Mouse (Mus musculus): ENCODE results near the gene Tns1.

The Tns1 gene

DNA sequence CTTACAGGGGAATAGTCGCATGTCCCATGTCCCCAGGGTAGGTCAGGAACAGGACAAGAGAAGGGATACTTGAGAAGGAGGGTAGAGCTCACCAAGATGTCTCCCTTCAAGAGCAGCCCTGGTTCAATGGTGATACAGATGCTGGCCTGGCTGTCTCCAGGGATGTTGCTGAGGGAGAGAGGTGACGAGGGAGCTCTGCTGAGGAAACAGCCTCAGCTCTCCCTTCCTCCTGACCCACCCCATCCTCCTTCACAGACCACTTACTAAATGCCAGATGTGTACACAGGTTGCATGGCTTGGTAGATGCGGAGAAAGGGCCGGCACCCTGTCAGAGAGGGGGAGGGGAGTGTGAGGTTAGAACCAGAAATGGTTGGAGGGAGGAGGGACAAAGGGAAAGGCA is 138.6 kb downstream of the Tns1 start:
- DNase-seq, result no peak

DNA sequence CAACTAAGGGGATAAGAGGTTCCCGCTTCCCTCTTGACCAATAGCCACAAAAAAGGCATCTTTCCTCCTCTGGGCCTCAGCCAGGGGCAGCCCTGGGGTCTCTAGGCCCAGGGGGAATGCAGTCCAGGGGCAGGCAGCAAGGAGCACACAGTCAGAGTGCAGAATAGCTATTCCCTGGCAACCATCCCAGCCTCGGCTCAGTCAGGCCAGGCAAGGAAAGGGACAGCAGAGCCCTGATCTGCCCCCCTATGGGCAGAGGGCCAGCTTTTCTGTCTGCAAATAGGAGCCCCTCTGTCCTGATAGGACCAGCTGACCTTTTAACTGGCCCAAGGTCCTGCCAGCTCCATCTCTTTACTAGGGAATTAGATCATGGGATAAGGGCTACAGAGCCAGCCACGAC is 145.0 kb downstream of the Tns1 start:
- peak; percentile 41 for DNase-seq

DNA sequence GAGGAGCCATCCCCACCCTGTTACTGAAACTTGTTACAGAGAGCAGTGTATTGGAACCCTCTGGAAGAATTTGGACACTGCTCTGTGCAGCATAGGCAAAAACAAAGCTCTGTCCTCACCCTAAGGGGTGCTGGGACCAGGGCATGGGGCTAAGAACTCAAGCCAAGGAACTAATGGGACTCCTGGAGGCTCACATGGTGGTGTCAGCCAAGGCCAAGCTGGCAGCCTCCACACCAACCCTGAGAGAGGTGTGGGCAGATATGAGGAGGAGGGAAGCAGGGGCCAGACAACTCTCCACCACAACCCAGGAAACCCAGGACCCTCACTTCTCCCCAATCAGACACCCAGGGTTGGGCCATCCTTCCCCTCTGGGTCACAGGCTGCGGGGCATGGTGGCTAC is 145.7 kb downstream of the Tns1 start:
- DNase-seq, result no peak

DNA sequence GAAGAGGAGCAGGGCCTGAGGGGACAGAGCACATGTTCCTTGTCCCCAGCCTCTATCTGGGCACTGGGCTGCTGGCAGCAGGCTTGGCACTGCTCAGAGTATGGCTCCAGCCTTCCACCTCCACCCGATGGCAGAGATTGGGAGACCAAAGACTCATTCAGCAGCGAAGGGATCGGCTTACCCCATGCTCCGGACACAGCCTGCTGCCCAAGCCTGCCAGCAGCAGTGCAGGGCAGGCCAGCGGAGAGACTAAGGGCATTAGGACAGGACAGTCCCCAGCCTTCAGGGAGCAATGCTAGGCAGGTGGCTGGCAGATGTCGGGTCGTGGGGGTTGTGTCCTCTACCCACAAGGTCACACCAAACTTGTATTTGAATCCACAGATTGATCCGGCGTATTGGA is 150.3 kb downstream of the Tns1 start:
- no peak for DNase-seq

DNA sequence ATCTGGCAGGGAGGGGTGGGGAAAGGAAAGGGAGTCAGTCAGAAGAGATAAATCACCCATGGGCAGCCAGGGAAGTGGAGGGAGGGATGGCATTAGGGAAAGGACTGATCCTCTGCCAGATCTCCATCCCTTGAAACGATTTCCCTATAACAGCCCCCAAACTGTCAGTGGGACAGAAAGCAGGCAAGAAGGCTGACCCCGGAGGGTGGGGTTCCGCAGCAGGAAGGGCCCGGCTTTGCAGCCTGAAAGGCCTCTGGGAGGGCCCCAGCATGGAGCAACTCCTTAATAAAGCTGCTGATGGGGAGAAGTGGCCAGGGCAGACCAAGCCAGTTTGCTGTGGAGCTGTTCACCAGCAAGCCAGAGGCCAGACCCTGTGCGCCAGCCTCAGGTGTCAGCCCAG is 151.5 kb downstream of the Tns1 start:
- DNase-seq, result no peak

DNA sequence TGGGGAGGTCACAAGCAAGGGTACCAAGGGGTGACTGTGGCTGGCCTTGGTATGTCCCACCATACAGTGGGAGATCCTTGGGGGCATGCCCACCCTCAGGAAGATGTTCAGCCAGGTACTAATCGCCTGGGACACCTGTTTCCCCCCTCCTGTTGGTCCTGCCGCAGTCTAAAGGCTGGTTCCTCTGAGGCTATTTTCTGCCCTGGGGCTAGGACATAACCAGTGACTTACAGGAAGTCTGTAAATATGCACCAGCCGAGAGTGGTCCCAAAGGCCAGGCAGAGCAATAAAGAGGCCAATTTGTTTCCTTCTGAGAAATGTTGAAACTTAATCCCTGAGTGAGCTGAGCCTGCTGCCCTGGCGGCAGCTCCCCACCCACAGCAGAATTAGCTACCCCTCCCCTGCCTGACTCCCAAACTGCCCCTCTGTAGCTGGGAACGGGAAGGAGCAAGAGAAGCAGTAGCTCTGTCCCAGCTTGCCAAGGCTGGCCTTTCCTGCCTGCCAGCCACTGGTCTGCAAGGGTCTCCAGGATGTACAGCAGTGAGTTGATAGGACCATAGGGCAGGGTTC is 154.0 kb downstream of the Tns1 start:
- DNase-seq, result no peak

DNA sequence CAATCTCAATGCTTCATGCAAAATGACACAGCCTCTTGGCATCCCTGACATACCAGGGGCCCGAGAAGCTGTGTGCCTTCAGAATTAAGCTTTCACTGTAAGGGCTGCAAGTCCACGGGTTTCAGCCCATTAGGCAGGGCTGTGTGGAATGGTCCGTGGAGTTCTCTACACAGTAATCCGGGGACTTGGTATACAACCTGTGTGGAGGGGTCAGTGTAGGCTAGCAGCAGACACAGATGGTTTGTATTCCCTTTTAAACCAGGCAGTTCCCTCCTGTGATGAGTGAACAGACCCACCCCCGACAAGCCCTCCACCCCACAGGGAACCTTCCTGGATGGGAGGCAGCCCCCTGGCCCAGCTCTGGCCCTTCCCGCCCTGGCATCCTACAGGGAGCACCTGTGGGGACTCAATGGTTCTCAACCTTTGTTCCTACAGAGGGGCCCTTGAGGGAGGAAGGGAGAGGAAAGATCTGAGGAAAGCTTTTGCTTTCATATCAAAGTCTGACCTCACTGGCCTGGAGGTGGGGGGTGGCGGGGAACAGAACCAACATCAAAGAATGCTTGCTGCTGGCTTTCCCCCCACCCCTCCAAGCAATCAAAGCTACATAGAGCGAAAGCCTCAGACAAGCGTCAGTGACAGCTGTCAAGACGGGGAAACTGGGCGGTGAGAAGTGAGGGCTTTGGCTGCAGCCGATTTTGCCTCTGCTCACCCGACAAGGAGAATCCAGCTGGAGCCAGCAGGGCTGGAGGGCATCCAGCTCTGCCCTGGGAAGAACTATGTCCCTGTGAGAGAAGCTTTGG is 155.3 kb downstream of the Tns1 start:
- no peak for DNase-seq

DNA sequence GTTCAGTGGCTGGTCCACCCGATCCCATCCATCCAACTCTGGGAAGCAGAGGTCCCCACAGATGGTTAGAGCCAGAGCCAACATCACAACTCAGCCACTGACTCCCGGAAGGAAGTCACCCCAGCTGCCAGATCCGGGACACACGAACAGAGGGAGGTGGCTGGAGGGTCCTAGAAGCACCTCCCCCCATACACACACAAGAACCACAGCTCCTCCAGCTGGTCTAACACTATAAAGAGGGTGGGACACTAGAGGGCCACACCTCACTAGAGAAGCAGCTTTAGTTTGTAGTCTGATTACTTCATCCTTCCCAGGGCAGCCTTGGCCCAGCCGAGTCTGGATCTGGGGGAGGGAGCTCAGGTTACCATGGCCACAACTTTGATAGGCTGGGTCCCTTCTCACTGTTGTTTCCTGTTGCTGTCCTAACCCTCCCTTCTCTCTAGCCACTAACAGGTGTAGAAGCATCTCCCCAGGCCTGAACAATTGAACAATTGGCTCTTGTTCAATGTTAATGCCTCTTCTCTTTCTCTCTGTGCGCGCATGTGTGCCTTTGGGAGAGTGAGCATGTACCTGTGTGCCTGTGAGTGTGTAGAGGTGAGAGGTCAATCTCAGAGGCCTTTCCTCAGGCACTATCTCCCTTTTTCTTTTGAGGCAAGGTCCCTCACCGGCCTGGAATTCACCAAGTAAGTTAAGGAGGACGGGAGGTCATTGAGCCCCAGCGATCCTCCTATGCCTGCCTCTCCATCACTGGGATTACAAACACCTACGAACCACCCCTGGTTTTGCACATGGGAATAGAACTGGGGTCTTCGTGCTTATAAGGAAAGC is 157.6 kb downstream of the Tns1 start:
- DNase-seq, result no peak

DNA sequence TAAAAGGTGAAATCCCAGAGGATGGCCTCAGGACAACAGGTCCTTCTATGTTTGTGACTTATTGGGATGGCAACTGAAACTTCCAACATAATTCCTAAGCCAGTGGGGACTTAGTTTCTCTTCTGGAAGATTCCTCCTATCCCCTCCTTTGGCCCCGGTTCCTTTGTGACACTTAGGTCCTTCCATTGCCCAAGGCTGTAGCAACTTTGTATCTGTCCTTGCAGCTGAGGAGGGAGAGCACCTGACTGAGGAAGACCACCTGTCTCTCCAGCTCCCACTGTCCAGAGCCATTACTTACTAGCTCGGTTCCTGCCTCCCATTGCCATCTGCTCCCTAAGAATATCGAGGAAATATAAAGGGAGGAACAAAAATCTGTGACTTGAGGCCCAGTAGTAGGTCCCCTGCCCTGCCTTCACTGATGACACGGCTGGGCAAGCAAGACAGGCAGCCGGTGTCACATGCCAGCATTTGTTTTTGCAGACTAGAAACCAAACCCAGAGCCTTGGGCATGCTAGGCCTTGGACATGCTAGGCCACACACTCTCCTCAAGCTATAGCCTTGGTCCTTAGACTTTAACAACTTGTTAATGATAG is 160.0 kb downstream of the Tns1 start:
- DNase-seq, result no peak

DNA sequence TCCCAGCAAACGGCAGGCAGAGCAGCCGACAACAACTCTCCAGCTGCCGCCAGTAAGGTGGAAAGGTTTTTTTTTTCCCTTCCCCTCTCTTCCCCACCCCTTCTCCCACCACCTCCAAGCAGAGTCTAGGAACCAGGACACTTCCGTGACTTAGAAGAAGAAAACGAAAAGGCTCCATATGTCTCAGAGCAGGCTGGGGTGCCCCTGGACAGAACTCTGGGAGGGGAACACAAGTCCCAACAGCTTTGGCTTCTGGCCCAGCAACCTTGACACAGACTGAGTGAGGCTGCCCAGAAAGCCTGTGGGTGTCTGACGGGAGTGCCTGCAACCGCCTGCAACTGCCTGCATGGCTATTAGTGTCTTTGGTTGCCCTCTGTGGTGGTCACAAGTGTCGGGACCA is 160.6 kb downstream of the Tns1 start:
- no peak for DNase-seq

DNA sequence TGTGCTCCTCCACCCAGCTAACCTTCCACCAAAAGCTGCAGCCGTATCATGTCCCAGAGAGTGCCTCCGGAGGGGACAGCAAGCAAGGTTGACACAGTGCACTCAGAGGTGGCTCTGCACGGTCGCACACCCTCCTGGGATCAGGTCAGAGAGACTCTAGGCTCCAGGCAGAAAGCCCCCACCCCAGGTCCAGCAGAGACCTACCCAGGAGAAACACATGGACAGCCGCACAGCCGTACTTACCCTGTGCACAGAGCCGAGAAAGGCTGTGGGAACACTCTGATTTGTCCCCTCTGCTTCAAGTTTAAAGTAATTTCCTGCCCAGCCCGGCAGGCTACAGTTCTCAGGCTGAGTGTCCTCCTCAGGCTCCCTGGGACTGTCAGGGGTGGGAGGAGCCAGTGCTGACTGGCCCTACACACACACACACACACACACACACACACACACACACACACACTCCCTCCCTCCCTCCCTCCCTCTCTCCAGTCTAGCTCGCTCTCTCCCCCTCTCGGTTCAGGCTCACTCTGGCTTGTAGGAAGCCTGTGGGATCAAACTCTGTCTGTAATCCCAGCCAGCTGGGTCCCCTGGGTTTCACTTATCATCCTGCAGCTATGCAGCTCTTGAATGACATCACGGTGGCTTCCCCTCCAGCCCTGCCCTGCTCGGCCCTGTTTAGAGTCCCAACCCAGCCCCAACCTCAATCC is 161.4 kb downstream of the Tns1 start:
- DNase-seq, result no peak

DNA sequence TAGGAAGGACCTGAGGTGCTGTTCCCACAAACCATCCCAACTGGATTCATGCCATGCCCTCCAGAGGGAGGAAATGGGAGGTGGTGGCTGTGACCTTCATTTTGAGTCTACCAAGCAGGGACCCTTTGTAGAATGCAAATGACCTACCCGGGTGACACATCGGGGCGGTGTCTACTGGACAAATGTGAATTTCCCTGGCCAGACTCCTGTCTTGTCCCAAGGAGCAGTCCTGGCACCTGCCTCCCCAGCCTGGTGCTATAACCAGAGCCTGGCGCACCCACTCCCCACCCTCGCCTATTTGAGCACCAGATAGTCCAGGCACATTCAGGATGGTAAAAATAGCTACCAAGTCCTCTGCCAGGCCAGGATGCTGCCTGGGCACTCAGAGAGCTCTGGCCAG is 162.2 kb downstream of the Tns1 start:
- DNase-seq, result peak; percentile 13

DNA sequence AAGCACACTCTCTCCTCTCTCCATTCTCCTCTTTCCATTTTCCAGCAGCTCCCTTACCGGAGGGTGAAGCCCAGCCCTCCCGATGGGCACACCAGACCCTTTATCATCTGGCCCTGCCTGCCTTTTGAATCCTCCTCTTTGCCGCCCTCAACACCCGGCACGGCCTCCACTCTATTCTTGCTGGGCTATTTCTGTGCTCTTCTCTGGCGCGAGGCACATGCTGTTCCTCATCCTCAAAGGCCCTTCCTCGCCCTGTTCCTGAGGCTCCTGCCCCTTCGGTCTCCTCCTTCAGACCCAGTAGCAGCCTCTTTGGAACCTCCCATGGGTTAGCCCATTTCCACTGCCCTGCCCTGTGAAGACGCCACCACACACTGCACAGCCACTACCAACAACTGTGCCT is 164.5 kb downstream of the Tns1 start:
- DNase-seq, result no peak

DNA sequence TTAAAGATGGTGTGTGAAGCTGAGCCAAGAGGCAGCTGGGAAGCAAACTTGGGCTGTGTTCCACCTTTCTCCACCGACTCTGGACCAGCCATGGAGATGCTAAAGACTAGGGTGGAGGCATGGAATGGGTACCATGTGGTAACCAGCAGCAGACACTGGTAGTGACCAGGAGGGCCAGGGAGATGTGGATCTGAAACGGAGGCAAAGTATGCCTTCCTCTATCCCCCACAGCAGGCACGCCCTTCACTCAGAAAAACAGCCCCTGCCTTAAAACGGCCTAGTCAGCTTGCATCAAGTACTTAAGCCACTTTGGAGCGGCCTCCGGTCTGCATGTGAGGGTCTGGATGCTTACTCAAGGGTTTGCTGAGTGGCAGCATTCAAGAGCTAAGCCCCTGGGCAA is 164.9 kb downstream of the Tns1 start:
- DNase-seq, result no peak

DNA sequence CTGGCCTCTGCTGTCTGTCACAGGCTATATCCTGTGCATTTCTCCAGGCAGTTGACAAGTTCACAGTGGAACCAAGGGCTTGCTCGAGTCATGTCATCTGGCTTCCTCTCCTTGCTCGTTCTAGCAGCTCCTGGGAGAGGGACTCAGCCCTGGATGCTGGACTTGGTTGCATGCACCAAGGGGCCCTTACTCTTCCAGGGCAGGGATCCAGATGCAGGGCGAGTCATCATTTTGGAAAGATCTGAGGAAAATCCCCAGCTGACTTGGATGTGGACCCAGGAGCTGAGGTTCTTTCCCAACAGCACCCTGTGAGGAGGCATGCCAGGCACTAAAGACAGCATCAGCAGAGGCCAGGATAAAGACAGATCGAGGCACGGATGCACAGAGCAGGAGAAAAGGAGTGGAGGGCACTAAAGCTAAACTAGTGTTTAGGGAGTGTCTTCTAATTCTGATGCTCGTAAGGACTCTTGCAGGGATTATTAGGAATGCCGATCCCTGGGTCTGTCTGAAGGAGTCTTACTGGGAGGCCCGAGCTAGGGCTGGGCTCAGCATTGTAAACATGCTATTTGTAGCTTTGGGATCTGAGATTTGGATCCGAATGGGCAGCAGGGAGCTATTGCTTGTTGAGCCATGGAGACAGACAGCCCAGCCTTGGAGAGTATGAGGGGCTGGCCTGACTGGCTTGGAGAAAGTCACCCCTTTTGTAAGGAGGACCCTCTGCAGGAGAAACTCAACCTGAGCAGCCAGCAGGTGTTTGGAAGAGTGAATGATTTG is 165.9 kb downstream of the Tns1 start:
- no peak for DNase-seq

DNA sequence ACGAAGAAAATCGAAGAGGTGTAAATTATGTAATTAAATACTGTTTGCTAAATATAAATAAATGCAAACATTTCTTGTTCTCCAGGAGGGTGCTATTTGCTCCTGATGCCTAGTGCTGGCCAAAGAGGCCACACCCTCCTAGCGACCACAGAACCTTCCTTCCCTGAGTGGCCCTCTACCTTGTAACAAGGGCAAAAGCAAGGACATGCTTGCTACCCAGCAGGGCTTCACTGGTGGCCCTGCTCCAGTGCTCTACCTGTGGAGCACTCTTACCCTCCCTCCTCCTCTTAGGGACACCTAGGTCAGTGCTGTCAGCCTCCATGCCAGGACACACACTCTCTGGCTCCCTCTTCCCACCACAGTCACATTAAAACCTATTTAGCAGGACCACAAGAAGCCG is 166.8 kb downstream of the Tns1 start:
- no peak for DNase-seq

DNA sequence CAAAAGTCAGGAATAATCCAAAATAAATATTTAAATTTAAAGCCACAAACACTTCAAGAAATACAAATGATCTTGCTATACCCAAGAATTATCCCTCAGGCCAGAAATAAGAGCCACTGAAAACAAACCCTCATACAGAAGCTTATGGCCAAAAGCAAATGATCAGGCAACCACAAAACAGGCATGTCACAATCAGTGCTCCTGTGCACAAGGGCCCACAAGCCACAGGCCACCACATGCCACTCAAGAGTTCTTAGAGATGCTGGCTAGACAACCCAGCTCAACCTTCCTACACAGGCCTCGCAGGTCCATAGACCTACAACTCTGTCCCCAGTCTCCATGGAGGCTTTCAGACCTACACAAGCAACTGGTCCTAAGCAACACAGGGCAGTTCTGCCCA is 167.9 kb downstream of the Tns1 start:
- DNase-seq, result no peak

DNA sequence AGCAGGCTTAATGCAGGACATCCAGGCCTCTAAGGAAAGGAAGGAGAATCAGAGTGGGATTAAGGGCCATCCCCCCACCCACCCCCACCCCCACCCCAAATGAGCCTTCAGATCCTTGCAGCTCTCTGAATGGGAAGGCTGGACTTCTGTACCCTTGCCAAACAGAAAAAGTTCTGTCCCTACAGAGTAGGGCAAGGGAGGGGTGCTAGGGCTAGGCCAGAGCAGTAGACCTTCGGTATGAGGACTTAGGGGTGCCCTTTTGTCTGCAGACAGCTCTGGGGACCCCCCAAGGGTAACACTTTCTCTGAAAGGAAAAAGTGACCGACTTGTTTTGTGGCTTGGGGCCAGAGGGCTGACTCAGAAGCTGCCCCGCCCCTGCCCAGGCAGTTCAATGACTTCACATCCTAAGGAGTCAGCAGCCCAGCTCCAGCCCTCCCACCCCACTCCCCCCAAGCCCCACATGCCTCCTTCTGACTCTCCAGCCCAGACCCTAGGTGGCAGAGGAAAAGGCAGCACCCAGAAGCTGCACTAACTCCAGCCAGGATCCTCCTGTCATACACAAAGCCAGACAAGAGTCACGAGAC is 168.9 kb downstream of the Tns1 start:
- no peak for DNase-seq

DNA sequence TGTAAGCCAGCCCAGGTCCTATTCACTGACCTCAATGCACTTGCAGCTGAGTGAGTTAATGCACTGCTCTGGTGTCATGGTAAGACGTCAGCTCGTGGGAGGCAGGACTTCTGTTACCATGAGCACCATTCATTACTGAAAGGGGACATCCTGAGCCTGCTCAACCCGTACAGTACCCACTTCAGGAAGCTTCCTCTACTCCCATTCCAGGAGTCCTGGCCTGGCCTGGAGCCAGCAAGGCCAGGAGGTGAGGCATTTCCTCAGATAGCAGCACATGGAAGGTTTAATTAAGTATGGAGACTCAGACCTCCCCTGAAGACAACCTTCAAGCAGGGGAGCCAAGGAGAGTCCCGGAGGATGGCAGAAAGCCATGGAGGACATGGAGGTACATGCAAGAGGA is 169.6 kb downstream of the Tns1 start:
- no peak for DNase-seq

DNA sequence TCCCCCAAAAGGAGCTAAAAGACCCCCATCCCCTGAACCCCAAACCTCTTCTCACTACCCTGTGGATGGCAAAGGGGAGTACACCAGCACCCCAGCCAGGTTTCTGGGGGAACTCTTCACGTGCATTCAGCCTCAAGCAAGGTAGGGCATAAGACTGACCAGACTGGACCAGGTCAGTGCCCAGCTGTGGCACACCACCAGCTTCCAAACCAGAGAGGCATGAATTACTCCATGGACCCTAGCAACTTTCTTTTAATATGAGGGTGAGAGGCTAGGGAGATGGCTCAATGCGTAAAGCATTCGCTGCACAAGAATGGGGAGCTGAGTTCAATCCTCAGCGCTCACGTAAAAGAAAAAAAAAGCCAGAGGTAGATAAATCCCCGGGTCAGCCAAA is 170.2 kb downstream of the Tns1 start:
- DNase-seq, result no peak

DNA sequence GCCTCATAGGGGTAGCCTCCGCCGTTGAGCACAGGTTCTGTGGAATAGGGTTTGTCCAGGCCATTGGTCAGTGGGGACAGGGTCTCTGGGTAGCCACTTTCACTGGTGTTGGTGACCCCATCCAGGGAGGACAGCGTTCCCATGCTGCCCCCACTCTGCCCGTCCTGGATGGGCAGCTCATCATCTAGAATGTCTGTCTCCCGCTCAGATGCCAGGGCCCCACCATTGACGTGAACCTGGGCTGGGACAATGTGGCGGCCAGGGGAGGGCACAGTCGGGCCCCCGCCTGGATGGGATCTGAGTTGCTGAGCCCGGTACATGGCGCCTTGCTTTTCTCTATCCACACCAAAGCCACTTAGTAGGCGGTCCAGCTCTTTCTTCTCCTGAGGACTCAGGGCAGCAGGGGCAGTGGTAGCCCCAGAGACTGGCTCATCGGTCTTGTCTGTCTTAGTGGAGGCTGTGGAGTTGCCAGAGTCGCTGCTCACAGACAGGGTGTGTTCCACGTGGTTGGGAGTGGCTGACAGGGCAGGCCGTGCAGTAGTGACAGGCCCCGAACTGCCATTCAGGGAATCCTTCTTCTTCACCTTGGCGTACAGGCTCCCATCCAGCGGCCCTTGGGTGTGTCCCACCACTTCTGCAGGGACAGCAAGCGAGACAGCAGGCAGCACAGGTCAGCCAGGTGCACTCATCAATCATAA is 170.8 kb downstream of the Tns1 start:
- no peak for DNase-seq
